Mouse (Mus musculus) MEL (cell line): ENCODE measurements at regions not wholly inside any gene's neighbourhood (a gene's known extent, or its start where the extent isn't known, plus 50 kb on each side); places are given as distances from the start of the nearest gene placed in this dataset.

Experiments
- DNase-seq: peaks from one replicate; pipeline ENCODE4 v3.0.0; 2011; ENCODE audit warnings: low read depth, low spot score
- H3K27ac ChIP-seq: 2 replicates; pipeline ENCODE4 v1.5.1; 2012; ENCODE audit warnings: low read depth, mild to moderate bottlenecking, control low read depth, low read length, moderate library complexity; ENCODE audit not compliant: control insufficient read depth
- H3K27me3 ChIP-seq, 2 experiments: fragments of 150-350 bp in 1 of 2; sonication (generic) in 1 of 2; 2 replicates each; pipeline ENCODE4 v1.6.1; 2012; ENCODE audit warnings: low read length in 2 of 2, mild to moderate bottlenecking in 2 of 2, improper control_type of control experiment in 1 of 2, moderate library complexity in 1 of 2; ENCODE audit not compliant: insufficient read depth in 2 of 2, control insufficient read depth in 1 of 2
- H3K36me3 ChIP-seq, 2 experiments: 2 replicates each; pipeline ENCODE4 v1.6.1; 2012 to 2014; ENCODE audit warnings: low read length in 2 of 2, improper control_type of control experiment in 1 of 2, inconsistent platforms in 1 of 2, mild to moderate bottlenecking in 1 of 2; ENCODE audit not compliant: insufficient read depth in 2 of 2, control insufficient read depth in 1 of 2
- H3K4me1 ChIP-seq, 2 experiments: fragments of 150-350 bp in 1 of 2; sonication (generic) in 1 of 2; 2 replicates each; pipeline ENCODE4 v1.6.1; 2012; ENCODE audit warnings: low read length in 2 of 2, improper control_type of control experiment in 1 of 2, mild to moderate bottlenecking in 1 of 2; ENCODE audit not compliant: insufficient read depth in 2 of 2, control insufficient read depth in 1 of 2
- H3K4me3 ChIP-seq, 2 experiments: fragments of 150-350 bp in 1 of 2; sonication (generic) in 1 of 2; 2 replicates each; pipeline ENCODE4 v1.5.1; 2012; ENCODE audit warnings: low read depth in 2 of 2, low read length in 2 of 2, mild to moderate bottlenecking in 2 of 2, moderate library complexity in 2 of 2, control low read depth in 1 of 2, improper control_type of control experiment in 1 of 2; ENCODE audit not compliant: control insufficient read depth in 1 of 2, insufficient read depth in 1 of 2
- H3K79me2 ChIP-seq: 2 replicates; pipeline ENCODE4 v1.6.1; 2012; ENCODE audit warnings: mild to moderate bottlenecking, low read length, moderate library complexity; ENCODE audit not compliant: control insufficient read depth, poor library complexity, insufficient read depth
- H3K9ac ChIP-seq: 2 replicates; pipeline ENCODE4 v1.6.1; 2012; ENCODE audit warnings: low read depth, mild to moderate bottlenecking, control low read depth, low read length, moderate library complexity; ENCODE audit not compliant: control insufficient read depth, poor library complexity, severe bottlenecking
- H3K9me3 ChIP-seq: fragments of 150-350 bp; sonication (generic); replicated peaks from 2 replicates; pipeline ENCODE4 v1.6.1; 2012; ENCODE audit warnings: mild to moderate bottlenecking, low read length, improper control_type of control experiment, moderate library complexity; ENCODE audit not compliant: insufficient read depth
- CTCF ChIP-seq, 3 experiments: IDR thresholded peaks in 2 of 3; conservative IDR thresholded peaks in 1 of 3; 2 replicates each; pipeline ENCODE4 v1.5.1; 2011 to 2012; ENCODE audit warnings: low read length in 3 of 3, low read depth in 2 of 3, mild to moderate bottlenecking in 2 of 3, improper control_type of control experiment in 1 of 3, inconsistent platforms in 1 of 3, mixed read lengths in 1 of 3, moderate library complexity in 1 of 3; ENCODE audit not compliant: control insufficient read depth in 1 of 3, insufficient read depth in 1 of 3, poor library complexity in 1 of 3, severe bottlenecking in 1 of 3
- E2F4 ChIP-seq: IDR thresholded peaks from 2 replicates; pipeline ENCODE4 v1.6.1; 2011; ENCODE audit warnings: low read depth, low read length, improper control_type of control experiment, borderline replicate concordance
- EP300 ChIP-seq, 2 experiments: IDR thresholded peaks; 2 replicates each; pipeline ENCODE4 v1.6.1; 2011; ENCODE audit warnings: improper control_type of control experiment in 2 of 2, low read length in 2 of 2, low read depth in 1 of 2, mild to moderate bottlenecking in 1 of 2
- GATA1 ChIP-seq: IDR thresholded peaks from 2 replicates; pipeline ENCODE4 v1.6.1; 2011; ENCODE audit warnings: low read depth, low read length, improper control_type of control experiment
- HCFC1 ChIP-seq: IDR thresholded peaks from 2 replicates; pipeline ENCODE4 v1.6.1; 2012; ENCODE audit warnings: low read depth, mild to moderate bottlenecking, inconsistent platforms, low read length, improper control_type of control experiment, moderate library complexity
- JUND ChIP-seq: IDR thresholded peaks from 2 replicates; pipeline ENCODE4 v1.6.1; 2011; ENCODE audit warnings: low read depth, mild to moderate bottlenecking, improper control_type of control experiment, low read length
- KAT2A ChIP-seq: conservative IDR thresholded peaks from 2 replicates; pipeline ENCODE4 v1.6.1; 2012; ENCODE audit warnings: low read depth, low read length, improper control_type of control experiment, inconsistent platforms
- MAZ ChIP-seq: IDR thresholded peaks from 2 replicates; pipeline ENCODE4 v1.6.1; 2012; ENCODE audit warnings: low read depth, mild to moderate bottlenecking, inconsistent platforms, low read length, improper control_type of control experiment
- MEF2A ChIP-seq: IDR thresholded peaks from 2 replicates; pipeline ENCODE4 v1.6.1; 2014; ENCODE audit warnings: low read depth, mild to moderate bottlenecking, inconsistent platforms, low read length, improper control_type of control experiment; ENCODE audit not compliant: poor library complexity, insufficient replicate concordance, severe bottlenecking; ENCODE audit errors: extremely low read depth
- MXI1 ChIP-seq: IDR thresholded peaks from 2 replicates; pipeline ENCODE4 v1.6.1; 2011; ENCODE audit warnings: mild to moderate bottlenecking, low read depth, low read length, improper control_type of control experiment
- MYB ChIP-seq: IDR thresholded peaks from 2 replicates; pipeline ENCODE4 v1.6.1; 2011; ENCODE audit warnings: mild to moderate bottlenecking, low read depth, low read length, improper control_type of control experiment
- MYC ChIP-seq: IDR thresholded peaks from 2 replicates; pipeline ENCODE4 v1.6.1; 2011; ENCODE audit warnings: low read depth, mild to moderate bottlenecking, low read length, improper control_type of control experiment, moderate library complexity
- NRF1 ChIP-seq: IDR thresholded peaks from 2 replicates; pipeline ENCODE4 v1.6.1; 2014; ENCODE audit warnings: low read depth, mild to moderate bottlenecking, inconsistent platforms, low read length, improper control_type of control experiment, moderate library complexity; ENCODE audit not compliant: poor library complexity, insufficient read depth, severe bottlenecking
- POLR2AphosphoS2 ChIP-seq: IDR thresholded peaks from 2 replicates; pipeline ENCODE4 v1.6.1; 2011; ENCODE audit warnings: low read length, improper control_type of control experiment
- SIN3A ChIP-seq: IDR thresholded peaks from 2 replicates; pipeline ENCODE4 v1.6.1; 2012; ENCODE audit warnings: low read length, improper control_type of control experiment, inconsistent platforms
- TBP ChIP-seq: IDR thresholded peaks from 2 replicates; pipeline ENCODE4 v1.8.0; 2011; ENCODE audit warnings: low read depth, low read length, improper control_type of control experiment
- USF2 ChIP-seq, 2 experiments: IDR thresholded peaks; 2 replicates each; pipeline ENCODE4 v1.6.1; 2011 to 2012; ENCODE audit warnings: improper control_type of control experiment in 2 of 2, low read length in 2 of 2, borderline replicate concordance in 1 of 2, inconsistent platforms in 1 of 2, low read depth in 1 of 2, mild to moderate bottlenecking in 1 of 2; ENCODE audit not compliant: insufficient read depth in 1 of 2
- ZKSCAN1 ChIP-seq: IDR thresholded peaks from 2 replicates; pipeline ENCODE4 v1.6.1; 2012; ENCODE audit warnings: low read depth, mild to moderate bottlenecking, inconsistent platforms, low read length, improper control_type of control experiment, moderate library complexity
- ZNF384 ChIP-seq: IDR thresholded peaks from 2 replicates; pipeline ENCODE4 v1.6.1; 2012; ENCODE audit warnings: low read depth, mild to moderate bottlenecking, inconsistent platforms, low read length, improper control_type of control experiment

DNA sequence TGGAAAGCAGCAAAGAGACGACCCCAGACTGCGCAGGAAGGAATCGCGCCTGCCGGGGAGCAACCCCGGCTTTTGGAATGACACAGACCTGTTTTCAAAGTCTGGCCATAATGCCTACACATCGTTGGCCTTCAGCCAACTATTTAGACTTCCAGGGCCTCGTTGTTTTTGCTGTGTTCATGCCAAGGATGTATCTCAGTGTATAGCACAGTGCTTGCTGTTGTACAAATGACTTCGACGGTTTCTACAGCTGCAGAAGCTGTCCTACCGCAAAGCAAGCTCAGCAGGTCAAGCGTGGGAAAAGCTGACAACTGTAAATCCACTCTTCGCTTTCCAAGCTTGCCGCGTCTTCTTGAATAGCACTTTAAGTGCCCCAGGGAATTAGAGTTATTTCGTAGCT lies 129.1 kb upstream of the 9330182O14Rik start:
- peaks cover 0 to 9% of the 10 kb centered on the region in 2 experiments for H3K27me3 ChIP-seq
- H3K27ac ChIP-seq, result no peak overlapping the region
- H3K9me3 ChIP-seq, result no peaks in the 10 kb centered on the region
- no peaks in the 10 kb centered on the region for H3K79me2 ChIP-seq
- H3K36me3 ChIP-seq, result no peaks in the 10 kb centered on the region
- no peaks in the 10 kb centered on the region for H3K4me1 ChIP-seq
- DNase-seq, result no peak
- no peak overlapping the region for H3K4me3 ChIP-seq
- H3K9ac ChIP-seq, result no peak overlapping the region
- TF ChIP-seq SIN3A (no peak), POLR2AphosphoS2 (no peak), NRF1 (no peak), MAZ (no peak), ZNF384 (no peak), ZKSCAN1 (no peak), MYC (no peak), MYB (no peak), E2F4 (no peak), EP300 (IDR thresholded peaks at IDR 0.05; ENCODE audit: low read depth in 1 of 2, low read length in 2 of 2) (no peak), JUND (no peak), KAT2A (no peak), TBP (no peak), GATA1 (no peak), CTCF (IDR thresholded peaks at IDR 0.05 in 2 of 3, conservative IDR thresholded peaks at IDR 0.05 in 1 of 3; ENCODE audit: control insufficient read depth in 1 of 3, insufficient read depth in 1 of 3, low read depth in 2 of 3, low read length in 3 of 3, poor library complexity in 1 of 3, severe bottlenecking in 1 of 3) (no peak)

DNA sequence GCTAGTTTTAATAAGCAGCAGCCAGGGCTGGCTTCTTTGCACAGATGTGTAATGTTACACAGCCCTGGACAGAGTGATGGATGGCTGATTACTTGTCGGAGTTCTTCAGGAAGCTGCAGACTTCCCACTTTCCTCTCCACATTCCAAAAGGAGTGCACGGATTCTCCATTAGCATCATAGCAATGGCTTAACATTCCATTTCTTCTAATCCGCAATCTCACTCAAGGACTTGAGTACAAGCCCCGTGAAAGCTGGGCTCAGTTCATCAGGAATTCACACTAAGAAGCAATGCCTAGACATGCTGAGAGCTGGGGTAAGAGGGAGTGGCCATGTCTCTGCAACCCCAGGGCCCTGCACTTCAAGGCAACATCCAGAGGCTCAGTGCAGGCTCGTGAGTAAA lies 126.3 kb upstream of the 9330182O14Rik start:
- Histone ChIP-seq H3K9ac (no peak overlapping the region), H3K4me3 (no peak overlapping the region), H3K36me3 (no peaks in the 10 kb centered on the region), H3K27me3 (peaks cover 0 to 3% of the 10 kb centered on the region in 2 experiments), H3K27ac (no peak overlapping the region), H3K4me1 (no peaks in the 10 kb centered on the region), H3K9me3 (no peaks in the 10 kb centered on the region)
- no peak for DNase-seq
- no peak for TF ChIP-seq POLR2AphosphoS2
- no peak for TF ChIP-seq USF2 (IDR thresholded peaks at IDR 0.05; ENCODE audit: borderline replicate concordance in 1 of 2, insufficient read depth in 1 of 2, low read depth in 1 of 2, low read length in 2 of 2)
- no peak for TF ChIP-seq HCFC1
- no peak for TF ChIP-seq MXI1
- TF ChIP-seq MEF2A, result no peak
- TF ChIP-seq GATA1, result no peak
- no peak for TF ChIP-seq TBP
- TF ChIP-seq, all 39 proteins: peak for 0
- no peaks in the 10 kb centered on the region for H3K79me2 ChIP-seq
